Mouse (Mus musculus) midbrain, embryonic 10.5 days (tissue): ENCODE data around the gene Adnp. TPM values are rescaled to one million over a fixed set of nuclear protein-coding genes. Genes with fewer than 3 reads are reported as not detected.

Experiments used
- DNase-seq: peaks from one replicate; pipeline ENCODE4 v3.0.0-alpha.2; 2017; ENCODE audit warnings: low spot score
- H3K27ac ChIP-seq: fragments of 300-500 bp; sonication (generic); replicated peaks from 2 replicates; pipeline ENCODE4 v1.5.1; 2016; ENCODE audit warnings: mild to moderate bottlenecking
- H3K27me3 ChIP-seq: fragments of 300-500 bp; sonication (generic); 2 replicates; pipeline ENCODE4 v1.6.1; 2016; ENCODE audit warnings: low read depth, mild to moderate bottlenecking; ENCODE audit not compliant: poor library complexity, severe bottlenecking
- H3K36me3 ChIP-seq: fragments of 300-500 bp; sonication (generic); 2 replicates; pipeline ENCODE4 v1.6.1; 2016; ENCODE audit warnings: mild to moderate bottlenecking, moderate library complexity
- H3K4me1 ChIP-seq: fragments of 300-500 bp; sonication (generic); 2 replicates; pipeline ENCODE4 v1.6.1; 2016
- H3K4me3 ChIP-seq: fragments of 300-500 bp; sonication (generic); 2 replicates; pipeline ENCODE4 v1.5.1; 2016; ENCODE audit warnings: mild to moderate bottlenecking, moderate library complexity
- H3K9me3 ChIP-seq: fragments of 300-500 bp; sonication (generic); replicated peaks from 2 replicates; pipeline ENCODE4 v1.6.1; 2016; ENCODE audit warnings: mild to moderate bottlenecking
- WGBS: fragments of 180-500 bp; shearing (Covaris S2); methylation state at CpG from one replicate; pipeline ENCODE4 v1.1.7; 2016; 5-methylcytosine and 5-hydroxymethylcytosine counted together
- polyA plus RNA-seq: library from polyadenylated mRNA; unstranded; fragments of >200 nt; fragmentation: Nextera tagmentation; extraction: Ambion mirVana; gene quantifications from 2 replicates; pipeline ENCODE4 v1.2.1, GENCODE M21; 2016

Adnp gene
- polyA plus RNA-seq, 1 experiment from 2014 or later: 1.7 TPM

- Histone ChIP-seq H3K27ac (no peak overlapping the region), H3K4me3 (no peak overlapping the region), H3K27me3 (no peaks in the 10 kb centered on the region), H3K4me1 (peaks cover 55% of the 10 kb centered on the region), H3K36me3 (peaks cover 92% of the 10 kb centered on the region), H3K9me3 (0 out of 2 replicates have a peak, but pooled peaks cover 5% of the 10 kb centered on the region)
- WGBS: 91% methylated on average over 4 of the region's 5 CpGs
- no peak for DNase-seq
Observed at GRCm38 (mm10) chr2:168200014-168200691, 6.8 kb downstream of the Adnp start.

GRCm38 (mm10) chr2:168199476-168199875 lies 7.4 kb downstream of the Adnp start:
- Histone ChIP-seq H3K27me3 (no peaks in the 10 kb centered on the region), H3K4me3 (no peak overlapping the region), H3K9me3 (0 out of 2 replicates have a peak, but pooled peaks cover 5% of the 10 kb centered on the region), H3K27ac (no peak overlapping the region), H3K36me3 (peaks cover 92% of the 10 kb centered on the region), H3K4me1 (peaks cover 48% of the 10 kb centered on the region)
- 91% methylated on average over 4 of the region's 4 CpGs for WGBS
- DNase-seq: no peak

- Histone ChIP-seq H3K36me3 (peaks cover 92% of the 10 kb centered on the region), H3K27me3 (no peaks in the 10 kb centered on the region), H3K4me1 (peaks cover 42% of the 10 kb centered on the region), H3K27ac (no peak overlapping the region), H3K9me3 (0 out of 2 replicates have a peak, but pooled peaks cover 2% of the 10 kb centered on the region), H3K4me3 (no peak overlapping the region)
- 95% methylated on average over 1 of the region's 1 CpGs for WGBS
- no peak for DNase-seq
Observed at GRCm38 (mm10) chr2:168198421-168198820, 8.5 kb downstream of the Adnp start.

- no peak overlapping the region for H3K4me3 ChIP-seq
- 65% methylated on average over 2 of the region's 2 CpGs for WGBS
- H3K9me3 ChIP-seq: no peaks in the 10 kb centered on the region
- no peak for DNase-seq
- no peaks in the 10 kb centered on the region for H3K27me3 ChIP-seq
- no peak overlapping the region for H3K27ac ChIP-seq
- peaks cover 92% of the 10 kb centered on the region for H3K36me3 ChIP-seq
- H3K4me1 ChIP-seq: peaks cover 36% of the 10 kb centered on the region
Observed at GRCm38 (mm10) chr2:168195721-168196120, 11.2 kb downstream of the Adnp start.

GRCm38 (mm10) chr2:168193685-168194084 lies 13.2 kb downstream of the Adnp start:
- no peak overlapping the region for H3K4me3 ChIP-seq

GRCm38 (mm10) chr2:168191856-168192255 lies 15.1 kb downstream of the Adnp start:
- peaks cover 91% of the 10 kb centered on the region for H3K36me3 ChIP-seq

More at GRCm38 (mm10) chr2:168193685-168194084, 13.2 kb downstream of the Adnp start:
- no peaks in the 10 kb centered on the region for H3K9me3 ChIP-seq
- DNase-seq: no peak
- peaks cover 91% of the 10 kb centered on the region for H3K36me3 ChIP-seq
- WGBS: 87% methylated on average over 2 of the region's 2 CpGs
- H3K27me3 ChIP-seq: no peaks in the 10 kb centered on the region
- H3K27ac ChIP-seq: no peak overlapping the region
- peaks cover 19% of the 10 kb centered on the region for H3K4me1 ChIP-seq

GRCm38 (mm10) chr2:168175946-168176345 lies 31.0 kb downstream of the Adnp start:
- H3K27ac ChIP-seq: no peak overlapping the region
- no peak overlapping the region for H3K4me3 ChIP-seq
- no peaks in the 10 kb centered on the region for H3K27me3 ChIP-seq
- no peaks in the 10 kb centered on the region for H3K9me3 ChIP-seq
- no peak for DNase-seq
- 0 out of 2 replicates have a peak, but pooled peaks cover 2% of the 10 kb centered on the region for H3K4me1 ChIP-seq
- WGBS: 41% methylated on average over 7 of the region's 7 CpGs
- H3K36me3 ChIP-seq: peaks cover 35% of the 10 kb centered on the region

More at GRCm38 (mm10) chr2:168191856-168192255, 15.1 kb downstream of the Adnp start:
- Histone ChIP-seq H3K9me3 (no peaks in the 10 kb centered on the region), H3K27ac (no peak overlapping the region), H3K27me3 (no peaks in the 10 kb centered on the region), H3K4me1 (peaks cover 10% of the 10 kb centered on the region; the same call in 1 of the 2 replicates), H3K4me3 (no peak overlapping the region)
- WGBS: 94% methylated on average over 2 of the region's 2 CpGs
- no peak for DNase-seq

GRCm38 (mm10) chr2:168170167-168170685 lies 36.7 kb downstream of the Adnp start:
- H3K9me3 ChIP-seq: no peaks in the 10 kb centered on the region
- peak; percentile 35 for DNase-seq
- peaks cover 41% of the 10 kb centered on the region for H3K4me1 ChIP-seq
- H3K27ac ChIP-seq: peak overlapping the region; percentile 67
- no peaks in the 10 kb centered on the region for H3K27me3 ChIP-seq
- H3K4me3 ChIP-seq: peak overlapping the region; percentile 32
- peaks cover 12% of the 10 kb centered on the region for H3K36me3 ChIP-seq
- 9% methylated on average over 13 of the region's 13 CpGs for WGBS

GRCm38 (mm10) chr2:168169800-168170113 lies 37.2 kb downstream of the Adnp start:
- no peak for DNase-seq
- WGBS: 1% methylated on average over 9 of the region's 9 CpGs
- peaks cover 7% of the 10 kb centered on the region; the same call in 1 of the 2 replicates for H3K36me3 ChIP-seq
- H3K27ac ChIP-seq: peak overlapping the region; percentile 67
- no peaks in the 10 kb centered on the region for H3K27me3 ChIP-seq
- H3K9me3 ChIP-seq: no peaks in the 10 kb centered on the region
- peaks cover 41% of the 10 kb centered on the region for H3K4me1 ChIP-seq
- H3K4me3 ChIP-seq: peak overlapping the region; percentile 32

- WGBS: 26% methylated on average over 9 of the region's 9 CpGs
- DNase-seq: peak; percentile 57
- Histone ChIP-seq H3K27ac (peak overlapping the region; percentile 67), H3K4me1 (peaks cover 41% of the 10 kb centered on the region), H3K36me3 (0 out of 2 replicates have a peak, but pooled peaks cover 4% of the 10 kb centered on the region), H3K9me3 (no peaks in the 10 kb centered on the region), H3K4me3 (peak overlapping the region; percentile 32; the same call in 1 of the 2 replicates), H3K27me3 (no peaks in the 10 kb centered on the region)
Observed at GRCm38 (mm10) chr2:168168892-168169799, 37.8 kb downstream of the Adnp start.

- no peak overlapping the region for H3K4me3 ChIP-seq
- 0 out of 2 replicates have a peak, but pooled peaks cover 4% of the 10 kb centered on the region for H3K36me3 ChIP-seq
- 73% methylated on average over 3 of the region's 3 CpGs for WGBS
- H3K27ac ChIP-seq: no peak overlapping the region
- no peak for DNase-seq
- 0 out of 2 replicates have a peak, but pooled peaks cover 5% of the 10 kb centered on the region for H3K27me3 ChIP-seq
- no peaks in the 10 kb centered on the region for H3K9me3 ChIP-seq
- peaks cover 41% of the 10 kb centered on the region for H3K4me1 ChIP-seq
Observed at GRCm38 (mm10) chr2:168167781-168168180, 39.1 kb downstream of the Adnp start.

- H3K9me3 ChIP-seq: no peaks in the 10 kb centered on the region
- H3K27me3 ChIP-seq: peaks cover 12% of the 10 kb centered on the region
- no peak for DNase-seq
- peaks cover 44% of the 10 kb centered on the region for H3K4me1 ChIP-seq
- H3K36me3 ChIP-seq: no peaks in the 10 kb centered on the region
- H3K4me3 ChIP-seq: no peak overlapping the region
- WGBS: 51% methylated on average over 21 of the region's 21 CpGs
- 0 out of 2 replicates have a peak overlapping the region, but pooled peaks have one; percentile 50 for H3K27ac ChIP-seq
Observed at GRCm38 (mm10) chr2:168166750-168167460, 40.0 kb downstream of the Adnp start.
